Mouse (Mus musculus) megakaryocyte progenitor cell, adult 5-6 weeks (primary cell): ENCODE measurements around the gene Ndufv2. TPM values are rescaled to one million over a fixed set of nuclear protein-coding genes. Genes with fewer than 3 reads are reported as not detected.
A peak's percentile ranks its signal among the peaks of the same experiment; 100 is the strongest.
"Not testable (repeated sequence)": the region's sequence is repeated elsewhere in the genome, so short reads cannot be mapped to it uniquely, and the experiment has no call there.

Source experiments
- ATAC-seq: replicated peaks from 2 replicates; pipeline ENCODE4 v1.8.0; 2016; ENCODE audit warnings: mild to moderate bottlenecking, moderate TSS enrichment, inconsistent platforms; ENCODE audit not compliant: poor library complexity
- total RNA-seq, 2 experiments: library from RNA; stranded (forward) in 1 of 2; stranded (reverse) in 1 of 2; fragments of 157-497, 149-512 nt in 1 of 2; fragments of 200-1000 nt in 1 of 2; gene quantifications; 2 replicates each; pipeline versions ENCODE4 v1.2.3 to v1.2.4; 2015 to 2017

Ndufv2 gene
- total RNA-seq, 2 experiments from 2014 or later = 238 to 254 TPM

GRCm38 (mm10) chr17:66090251-66090650 lies 11.1 kb downstream of the Ndufv2 start:
- no peak for ATAC-seq

- no peak for ATAC-seq
These were observed 16.3 kb downstream of the Ndufv2 start for GRCm38 (mm10) chr17:66085038-66085437.

- ATAC-seq = peak; percentile 63; the same call in 1 of the 2 replicates
These were observed 16.9 kb downstream of the Ndufv2 start for GRCm38 (mm10) chr17:66084486-66084885.

GRCm38 (mm10) chr17:66077437-66077850 lies 23.9 kb downstream of the Ndufv2 start:
- ATAC-seq = peak; percentile 15

- peak; percentile 70 for ATAC-seq
These were observed 24.4 kb downstream of the Ndufv2 start, which contains the start of gene Ankrd12 for GRCm38 (mm10) chr17:66076934-66077333. Ankrd12 (minus strand) TSS chr17:66077089.

GRCm38 (mm10) chr17:66076174-66076927 lies 25.0 kb downstream of the Ndufv2 start:
- peak; percentile 47 for ATAC-seq

GRCm38 (mm10) chr17:66075827-66076173 lies 25.6 kb downstream of the Ndufv2 start:
- ATAC-seq = peak; percentile 33

- no peak for ATAC-seq
These were observed 27.4 kb downstream of the Ndufv2 start for GRCm38 (mm10) chr17:66073971-66074370.

- ATAC-seq = not testable (repeated sequence)
These were observed 32.3 kb downstream of the Ndufv2 start for GRCm38 (mm10) chr17:66069036-66069435.

- ATAC-seq = no peak
These were observed 36.2 kb downstream of the Ndufv2 start for GRCm38 (mm10) chr17:66065115-66065514.

- ATAC-seq = 0 out of 2 replicates have a peak, but pooled peaks have one; percentile 37
These were observed 40.0 kb downstream of the Ndufv2 start for GRCm38 (mm10) chr17:66061241-66061938.

GRCm38 (mm10) chr17:66058160-66058559 lies 43.2 kb downstream of the Ndufv2 start:
- no peak for ATAC-seq

- ATAC-seq = no peak
These were observed 44.2 kb downstream of the Ndufv2 start for GRCm38 (mm10) chr17:66057145-66057544.

- no peak for ATAC-seq
These were observed 48.0 kb downstream of the Ndufv2 start for GRCm38 (mm10) chr17:66053349-66053748.

- ATAC-seq = peak; percentile 42
These were observed 52.6 kb downstream of the Ndufv2 start for GRCm38 (mm10) chr17:66048795-66049194.

GRCm38 (mm10) chr17:66048199-66048598 lies 53.2 kb downstream of the Ndufv2 start:
- peak; percentile 64; the same call in 1 of the 2 replicates for ATAC-seq

GRCm38 (mm10) chr17:66043679-66044078 lies 57.7 kb downstream of the Ndufv2 start:
- ATAC-seq = not testable (repeated sequence)

- no peak for ATAC-seq
These were observed 60.3 kb downstream of the Ndufv2 start for GRCm38 (mm10) chr17:66041020-66041419.

GRCm38 (mm10) chr17:66033239-66033638 lies 68.1 kb downstream of the Ndufv2 start:
- no peak for ATAC-seq

- ATAC-seq = no peak
These were observed 69.4 kb downstream of the Ndufv2 start for GRCm38 (mm10) chr17:66031991-66032390.
